Mouse (Mus musculus): ENCODE measurements around the gene Prkacb.

DNA sequence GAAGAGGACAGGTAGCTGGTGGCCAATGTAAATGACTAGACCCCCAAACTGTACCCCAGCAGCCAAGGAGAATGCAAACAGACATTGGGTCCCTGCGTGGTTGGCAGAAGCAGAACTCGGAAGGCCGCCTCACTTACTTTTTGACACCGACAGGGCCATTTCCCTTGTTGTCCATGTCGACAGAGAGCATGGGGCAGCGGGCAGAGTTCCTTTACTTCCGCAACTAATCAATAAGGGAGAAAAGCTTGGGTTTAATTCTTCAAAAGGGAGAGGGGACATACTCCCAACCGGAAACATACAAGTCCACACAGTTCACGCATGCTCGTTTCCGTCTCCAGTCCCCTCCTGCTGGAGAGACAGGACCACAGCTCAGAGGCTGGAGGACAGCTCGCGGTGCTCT is 132.2 kb downstream of the Prkacb start:
- TF ChIP-seq POLR2A (IDR thresholded peaks at IDR 0.05; ENCODE audit: borderline replicate concordance, extremely low read depth, low read depth, low read length) (no peak), CTCF (IDR thresholded peaks at IDR 0.05; ENCODE audit: insufficient read depth, low read length) (no peak)

Data from lung, adult 2 months (tissue).